Mouse (Mus musculus): ENCODE data around the gene Myh3. TPM values are rescaled to one million over a fixed set of nuclear protein-coding genes. Genes with fewer than 3 reads are reported as not detected.

Gene Myh3
- polyA plus RNA-seq, 2 experiments: 0.06 TPM

DNA sequence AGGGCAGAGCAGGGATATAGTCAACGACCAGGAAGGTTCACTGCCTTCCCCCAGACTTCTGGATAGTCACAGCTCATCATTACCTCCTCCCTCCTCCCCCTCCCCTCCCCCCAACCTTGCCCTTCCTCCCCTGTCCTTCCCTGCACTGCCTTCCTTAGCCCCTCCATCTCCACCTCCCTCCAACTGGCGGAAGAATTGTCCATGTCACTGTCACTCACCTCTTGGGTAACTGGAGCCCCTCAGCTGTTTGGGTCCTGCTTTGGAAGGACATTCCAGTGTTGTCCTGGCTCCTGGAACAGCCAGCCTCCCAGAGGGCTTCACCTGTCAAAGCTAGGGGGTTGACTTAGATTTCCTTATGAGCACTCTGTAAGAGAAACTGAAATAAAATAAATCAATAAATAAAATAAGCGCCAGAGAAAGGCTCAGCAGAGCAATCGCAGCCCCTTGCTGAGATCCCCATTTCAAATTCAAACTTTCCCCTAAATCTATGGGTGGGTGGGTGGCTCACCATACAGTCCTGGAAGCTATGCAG, 41.5 kb downstream of the Myh3 start:
- Histone ChIP-seq H3K4me1 (replicated peaks; ENCODE audit: control insufficient read depth in 2 of 2, insufficient read depth in 2 of 2, low read length in 1 of 2) (no peaks in the 10 kb centered on the region), H3K36me3 (replicated peaks; ENCODE audit: control insufficient read depth, insufficient read depth, low read depth) (no peaks in the 10 kb centered on the region), H3K4me3 (ENCODE audit: insufficient read depth in 1 of 2, low read depth in 2 of 2, low read length in 2 of 2) (no peak overlapping the region), H3K27ac (no peak overlapping the region), H3K4me2 (ENCODE audit: low read depth) (no peak overlapping the region), H3K9ac (replicated peaks) (no peak overlapping the region), H3K9me3 (ENCODE audit: control insufficient read depth, low read length) (no peaks in the 10 kb centered on the region), H3K27me3 (ENCODE audit: control insufficient read depth, insufficient read depth, low read length) (no peaks in the 10 kb centered on the region)
- ATAC-seq (ENCODE audit: insufficient read depth): no peak
- TF ChIP-seq CTCF (IDR thresholded peaks at IDR 0.05; ENCODE audit: low read depth): no peak
- no peak for TF ChIP-seq EP300 (IDR thresholded peaks at IDR 0.05; ENCODE audit: low read depth)
- DNase-seq (ENCODE audit: low read depth in 3 of 3, low spot score in 3 of 3): no peak
- 27% methylated on average over 4 of the region's 4 CpGs for WGBS (ENCODE audit: insufficient replicate concordance)

DNA sequence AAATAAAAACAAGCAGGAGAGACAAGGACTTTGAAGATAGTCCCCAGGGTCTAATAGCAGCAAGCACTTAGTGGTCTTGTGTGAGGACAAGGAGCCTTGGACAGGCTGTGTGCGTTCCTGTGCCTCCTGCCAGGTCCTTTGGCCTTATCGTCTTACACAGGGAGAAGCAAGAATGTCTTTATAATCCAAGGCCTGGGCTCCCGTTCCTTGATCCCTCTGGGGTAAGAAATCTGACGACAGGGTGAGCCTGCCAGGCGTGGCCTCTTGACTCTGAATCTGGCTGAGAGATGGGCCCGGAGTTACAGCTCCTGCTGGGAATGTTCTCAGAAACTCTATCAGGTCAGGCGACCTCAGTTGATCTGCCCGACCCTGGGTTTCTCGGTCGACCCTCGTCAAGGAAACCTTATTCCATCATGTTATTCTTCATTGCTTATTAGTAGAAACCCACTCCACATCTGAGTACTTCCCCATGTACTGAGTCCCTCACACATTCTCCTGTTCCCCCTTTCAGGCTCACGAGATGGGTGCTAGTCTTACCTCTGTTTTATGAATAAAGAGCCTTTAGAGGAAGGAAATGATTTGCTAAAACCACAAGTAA, 42.7 kb downstream of the Myh3 start:
- DNase-seq (ENCODE audit: low read depth in 3 of 3, low spot score in 3 of 3): no peak
- WGBS (ENCODE audit: insufficient replicate concordance): 52% methylated on average over 12 of the region's 12 CpGs

DNA sequence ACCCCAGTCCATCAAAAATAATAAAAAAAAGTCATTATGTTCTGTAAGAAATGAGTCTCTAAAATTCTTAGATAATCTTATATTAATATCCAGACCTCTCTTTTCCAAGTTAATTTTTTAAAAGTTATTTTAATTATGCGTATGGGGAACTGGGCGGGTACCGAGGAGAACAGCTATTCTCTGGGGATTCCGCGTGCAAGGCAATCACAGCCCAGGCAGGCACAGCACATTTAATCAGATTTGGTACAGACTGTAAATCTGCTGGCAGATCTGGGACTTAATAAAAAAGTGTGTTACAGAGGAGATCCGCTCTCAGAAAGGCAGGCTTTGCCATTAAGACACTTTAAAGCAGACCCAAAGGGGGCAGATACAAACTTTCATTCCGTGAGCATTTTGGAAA, 46.8 kb downstream of the Myh3 start:
- no peaks in the 10 kb centered on the region for H3K4me1 ChIP-seq (replicated peaks; ENCODE audit: control insufficient read depth in 2 of 2, insufficient read depth in 2 of 2, low read length in 1 of 2)
- H3K36me3 ChIP-seq (replicated peaks; ENCODE audit: control insufficient read depth, insufficient read depth, low read depth): no peaks in the 10 kb centered on the region
- H3K27ac ChIP-seq: no peak overlapping the region
- H3K4me3 ChIP-seq (ENCODE audit: insufficient read depth in 1 of 2, low read depth in 2 of 2, low read length in 2 of 2): no peak overlapping the region
- 69% methylated on average over 7 of the region's 7 CpGs for WGBS (ENCODE audit: insufficient replicate concordance)
- H3K27me3 ChIP-seq (ENCODE audit: control insufficient read depth, insufficient read depth, low read length): no peaks in the 10 kb centered on the region
- no peak overlapping the region for H3K9ac ChIP-seq (replicated peaks)
- DNase-seq (ENCODE audit: low read depth in 3 of 3, low spot score in 3 of 3): no peak
- no peaks in the 10 kb centered on the region for H3K9me3 ChIP-seq (ENCODE audit: control insufficient read depth, low read length)
- ATAC-seq (ENCODE audit: insufficient read depth): no peak
- no peak for TF ChIP-seq CTCF (IDR thresholded peaks at IDR 0.05; ENCODE audit: low read depth)
- no peak for TF ChIP-seq EP300 (IDR thresholded peaks at IDR 0.05; ENCODE audit: low read depth)
- no peak overlapping the region for H3K4me2 ChIP-seq (ENCODE audit: low read depth)

More for the DNA sequence above, 42.7 kb downstream of the Myh3 start:
- Histone ChIP-seq H3K36me3 (replicated peaks; ENCODE audit: control insufficient read depth, insufficient read depth, low read depth) (no peaks in the 10 kb centered on the region), H3K27ac (no peak overlapping the region), H3K27me3 (ENCODE audit: control insufficient read depth, insufficient read depth, low read length) (no peaks in the 10 kb centered on the region), H3K4me3 (ENCODE audit: insufficient read depth in 1 of 2, low read depth in 2 of 2, low read length in 2 of 2) (no peak overlapping the region), H3K4me1 (replicated peaks; ENCODE audit: control insufficient read depth in 2 of 2, insufficient read depth in 2 of 2, low read length in 1 of 2) (no peaks in the 10 kb centered on the region), H3K9ac (replicated peaks) (no peak overlapping the region), H3K4me2 (ENCODE audit: low read depth) (no peak overlapping the region), H3K9me3 (ENCODE audit: control insufficient read depth, low read length) (no peaks in the 10 kb centered on the region)
- no peak for TF ChIP-seq EP300 (IDR thresholded peaks at IDR 0.05; ENCODE audit: low read depth)
- TF ChIP-seq CTCF (IDR thresholded peaks at IDR 0.05; ENCODE audit: low read depth): no peak
- ATAC-seq (ENCODE audit: insufficient read depth): no peak

DNA sequence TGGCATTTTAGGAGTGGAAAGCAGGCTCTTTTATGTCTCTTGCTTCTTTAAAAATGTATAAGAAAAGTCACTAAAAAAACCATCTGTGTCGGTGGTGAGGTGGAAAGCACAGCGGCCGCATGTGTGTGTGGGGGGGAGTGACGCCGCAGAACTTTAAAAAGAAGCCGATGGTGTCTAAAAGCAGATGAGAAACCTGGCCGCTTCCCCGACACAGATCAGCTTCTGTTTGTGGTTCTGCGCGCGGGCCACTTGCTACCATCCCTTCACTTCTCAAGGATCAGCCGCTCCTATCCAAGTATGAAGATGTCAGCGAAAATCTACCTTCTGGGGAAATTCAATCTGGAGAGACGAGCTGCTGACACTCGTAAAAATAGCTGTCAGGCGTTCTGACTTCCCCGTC, 47.3 kb downstream of the Myh3 start:
- Histone ChIP-seq H3K4me1 (replicated peaks; ENCODE audit: control insufficient read depth in 2 of 2, insufficient read depth in 2 of 2, low read length in 1 of 2) (no peaks in the 10 kb centered on the region), H3K9me3 (ENCODE audit: control insufficient read depth, low read length) (no peaks in the 10 kb centered on the region), H3K36me3 (replicated peaks; ENCODE audit: control insufficient read depth, insufficient read depth, low read depth) (no peaks in the 10 kb centered on the region), H3K9ac (replicated peaks) (no peak overlapping the region), H3K4me2 (ENCODE audit: low read depth) (no peak overlapping the region), H3K27me3 (ENCODE audit: control insufficient read depth, insufficient read depth, low read length) (no peaks in the 10 kb centered on the region), H3K27ac (no peak overlapping the region), H3K4me3 (ENCODE audit: insufficient read depth in 1 of 2, low read depth in 2 of 2, low read length in 2 of 2) (no peak overlapping the region)
- no peak for TF ChIP-seq EP300 (IDR thresholded peaks at IDR 0.05; ENCODE audit: low read depth)
- no peak for TF ChIP-seq CTCF (IDR thresholded peaks at IDR 0.05; ENCODE audit: low read depth)
- ATAC-seq (ENCODE audit: insufficient read depth) (no peak), DNase-seq (ENCODE audit: low read depth in 3 of 3, low spot score in 3 of 3) (no peak)
- WGBS (ENCODE audit: insufficient replicate concordance): 66% methylated on average over 17 of the region's 17 CpGs

DNA sequence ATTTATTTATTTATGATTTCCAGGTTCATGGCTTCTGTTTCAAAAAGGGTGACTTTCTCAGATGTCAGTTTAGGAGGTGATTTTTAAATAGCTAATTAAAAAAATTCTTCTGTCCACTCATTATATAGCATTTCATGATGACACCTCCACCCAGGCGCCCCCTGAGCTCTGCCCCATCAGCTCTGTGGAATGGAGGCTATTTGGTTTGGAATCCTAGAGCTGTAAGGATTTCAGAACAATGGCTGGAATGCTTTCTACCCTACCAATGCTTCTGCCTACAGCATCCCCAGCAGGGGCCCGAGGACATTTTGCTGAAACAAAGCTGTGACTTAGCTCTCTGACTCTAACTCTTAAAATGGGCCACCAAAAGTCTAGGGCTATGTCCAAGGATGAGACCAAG, 55.4 kb downstream of the Myh3 start:
- no peak overlapping the region for H3K27ac ChIP-seq
- H3K27me3 ChIP-seq (ENCODE audit: control insufficient read depth, insufficient read depth, low read length): no peaks in the 10 kb centered on the region
- no peak overlapping the region for H3K4me3 ChIP-seq (ENCODE audit: insufficient read depth in 1 of 2, low read depth in 2 of 2, low read length in 2 of 2)
- H3K36me3 ChIP-seq (replicated peaks; ENCODE audit: control insufficient read depth, insufficient read depth, low read depth): no peaks in the 10 kb centered on the region
- ATAC-seq (ENCODE audit: insufficient read depth) (no peak), DNase-seq (ENCODE audit: low read depth in 3 of 3, low spot score in 3 of 3) (no peak)
- no peaks in the 10 kb centered on the region for H3K4me1 ChIP-seq (replicated peaks; ENCODE audit: control insufficient read depth in 2 of 2, insufficient read depth in 2 of 2, low read length in 1 of 2)
- TF ChIP-seq CTCF (IDR thresholded peaks at IDR 0.05; ENCODE audit: low read depth) (no peak), EP300 (IDR thresholded peaks at IDR 0.05; ENCODE audit: low read depth) (no peak)
- no peak overlapping the region for H3K4me2 ChIP-seq (ENCODE audit: low read depth)
- 52% methylated on average over 2 of the region's 2 CpGs for WGBS (ENCODE audit: insufficient replicate concordance)
- no peaks in the 10 kb centered on the region for H3K9me3 ChIP-seq (ENCODE audit: control insufficient read depth, low read length)
- no peak overlapping the region for H3K9ac ChIP-seq (replicated peaks)

Measured in liver, embryonic 14.5 days (tissue).